Mouse (Mus musculus): ENCODE measurements around the gene Dlx1. TPM values are rescaled to one million over a fixed set of nuclear protein-coding genes. Genes with fewer than 3 reads are reported as not detected.

Dlx1 gene
- total RNA-seq (2014; rRNA removed) = 73.5 and 80.2 TPM in 2 replicates
- 105 and 139 TPM in 2 replicates for polyA plus RNA-seq (2015; fragmentation: Nextera tagmentation; extraction: Ambion mirVana)

DNA sequence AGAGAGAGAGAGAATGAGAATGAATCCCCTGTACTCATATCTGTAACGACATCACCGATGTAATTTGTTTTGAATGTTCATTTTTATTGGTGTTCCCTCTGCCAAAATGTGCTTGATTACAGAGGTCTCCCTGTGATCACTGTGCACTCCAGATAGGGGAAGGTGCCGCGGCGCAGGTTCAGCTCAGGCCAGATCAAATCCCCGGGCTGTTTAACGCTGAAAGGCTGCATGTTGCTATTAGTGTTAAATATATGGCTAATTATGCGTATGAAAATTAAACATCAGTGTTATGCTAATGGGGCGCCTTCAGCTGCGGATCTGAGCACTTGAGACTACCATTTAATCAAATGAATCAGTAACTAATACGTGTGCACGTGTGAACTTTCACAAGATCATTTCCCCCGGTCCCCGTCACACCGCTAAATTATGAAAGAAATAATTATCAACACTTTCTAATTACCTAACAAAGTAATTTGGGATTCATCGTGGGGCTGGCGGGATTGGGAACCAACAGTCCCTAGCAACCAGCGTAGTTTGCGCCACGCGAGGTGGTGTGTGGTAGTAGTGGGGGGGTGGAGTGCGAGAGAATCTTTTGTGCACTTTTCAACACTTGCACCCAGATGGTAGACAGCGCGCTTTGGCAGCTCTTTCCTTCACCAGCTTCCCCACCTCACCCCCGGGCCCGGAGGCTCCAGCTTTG lies at the start of gene Dlx1:
Dlx1 (plus strand) TSS at position 100 of the 700 bp plus-strand sequence.
- H3K4me2 ChIP-seq (ENCODE audit: low read depth) = peak within 1 kb of the TSS; percentile 63
- 0 out of 2 replicates have a peak, but pooled peaks have one; percentile 2 for TF ChIP-seq CTCF (IDR thresholded peaks at IDR 0.05; ENCODE audit: low read depth)
- no peaks in the 10 kb centered on the region for H3K9me3 ChIP-seq (ENCODE audit: low read length)
- H3K4me3 ChIP-seq (ENCODE audit: low read depth, low read length) = peak within 1 kb of the TSS; percentile 47
- peaks cover 3% of the 10 kb centered on the region; the same call in 1 of the 2 replicates for H3K4me1 ChIP-seq (ENCODE audit: insufficient read depth)
- DNase-seq (peak; percentile 77), ATAC-seq (peak; percentile 66)
- no peaks in the 10 kb centered on the region for H3K36me3 ChIP-seq (ENCODE audit: insufficient read depth)
- peak within 1 kb of the TSS; percentile 71 for H3K9ac ChIP-seq
- peaks cover 43% of the 10 kb centered on the region for H3K27me3 ChIP-seq (ENCODE audit: insufficient read depth, low read length)
- WGBS = under 1% methylated on average over 26 of the region's 26 CpGs
- peak within 1 kb of the TSS; percentile 92 for H3K27ac ChIP-seq (ENCODE audit: low read depth, low read length)

DNA sequence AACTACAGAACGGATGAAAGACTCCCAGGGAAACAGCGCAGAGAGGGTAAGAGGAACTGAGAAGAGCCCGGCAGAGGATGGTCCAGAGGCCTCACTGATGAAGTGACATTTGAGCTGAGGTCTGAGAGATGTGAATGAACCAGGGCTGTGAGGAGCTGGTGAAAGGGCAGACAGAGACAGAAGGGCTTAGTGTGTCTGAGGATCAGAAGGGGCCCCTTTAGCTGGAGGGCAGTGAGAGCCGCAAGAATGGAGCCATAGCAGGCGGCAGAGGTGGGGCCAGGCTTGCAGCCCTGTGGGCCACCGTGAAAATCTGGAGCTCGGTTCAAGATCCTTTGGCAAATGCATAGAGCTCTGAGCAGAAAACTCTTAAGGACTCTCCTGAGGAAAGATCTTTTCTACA lies 48.0 kb upstream of the Dlx1 start:
- Histone ChIP-seq H3K4me3 (ENCODE audit: low read depth, low read length) (no peak overlapping the region), H3K36me3 (ENCODE audit: insufficient read depth) (no peaks in the 10 kb centered on the region), H3K27me3 (ENCODE audit: insufficient read depth, low read length) (no peaks in the 10 kb centered on the region), H3K9me3 (ENCODE audit: low read length) (no peaks in the 10 kb centered on the region), H3K9ac (no peak overlapping the region), H3K27ac (ENCODE audit: low read depth, low read length) (no peak overlapping the region), H3K4me1 (ENCODE audit: insufficient read depth) (0 out of 2 replicates have a peak, but pooled peaks cover 3% of the 10 kb centered on the region), H3K4me2 (ENCODE audit: low read depth) (no peak overlapping the region)
- no peak for DNase-seq
- no peak for ATAC-seq
- WGBS = 12% methylated on average over 7 of the region's 7 CpGs
- no peak for TF ChIP-seq CTCF (IDR thresholded peaks at IDR 0.05; ENCODE audit: low read depth)

DNA sequence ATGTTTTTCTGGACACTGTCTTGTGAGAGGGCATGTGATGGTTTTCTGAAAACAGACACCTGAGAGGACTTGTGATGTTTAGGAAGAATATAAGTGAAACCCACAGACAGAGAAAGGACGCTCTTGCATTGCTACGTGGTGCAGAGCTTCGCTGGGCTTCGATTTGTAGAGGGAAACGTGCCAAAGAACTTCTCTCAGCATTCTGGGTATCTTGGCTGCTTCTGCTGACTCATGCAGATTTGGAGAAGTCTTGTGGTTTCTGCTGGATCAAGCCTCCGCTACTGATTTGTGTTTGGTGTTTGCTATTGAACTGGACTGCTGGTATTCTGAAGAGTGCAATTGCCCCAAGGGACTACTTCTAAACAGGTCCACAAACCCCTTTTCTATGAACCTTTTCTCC lies 46.1 kb upstream of the Dlx1 start:
- Histone ChIP-seq H3K36me3 (ENCODE audit: insufficient read depth) (no peaks in the 10 kb centered on the region), H3K27me3 (ENCODE audit: insufficient read depth, low read length) (no peaks in the 10 kb centered on the region), H3K4me3 (ENCODE audit: low read depth, low read length) (no peak overlapping the region), H3K27ac (ENCODE audit: low read depth, low read length) (no peak overlapping the region), H3K4me2 (ENCODE audit: low read depth) (no peak overlapping the region), H3K4me1 (ENCODE audit: insufficient read depth) (0 out of 2 replicates have a peak, but pooled peaks cover 3% of the 10 kb centered on the region), H3K9me3 (ENCODE audit: low read length) (no peaks in the 10 kb centered on the region), H3K9ac (no peak overlapping the region)
- no peak for TF ChIP-seq CTCF (IDR thresholded peaks at IDR 0.05; ENCODE audit: low read depth)
- DNase-seq (no peak), ATAC-seq (no peak)
- 58% methylated on average over 6 of the region's 6 CpGs for WGBS

DNA sequence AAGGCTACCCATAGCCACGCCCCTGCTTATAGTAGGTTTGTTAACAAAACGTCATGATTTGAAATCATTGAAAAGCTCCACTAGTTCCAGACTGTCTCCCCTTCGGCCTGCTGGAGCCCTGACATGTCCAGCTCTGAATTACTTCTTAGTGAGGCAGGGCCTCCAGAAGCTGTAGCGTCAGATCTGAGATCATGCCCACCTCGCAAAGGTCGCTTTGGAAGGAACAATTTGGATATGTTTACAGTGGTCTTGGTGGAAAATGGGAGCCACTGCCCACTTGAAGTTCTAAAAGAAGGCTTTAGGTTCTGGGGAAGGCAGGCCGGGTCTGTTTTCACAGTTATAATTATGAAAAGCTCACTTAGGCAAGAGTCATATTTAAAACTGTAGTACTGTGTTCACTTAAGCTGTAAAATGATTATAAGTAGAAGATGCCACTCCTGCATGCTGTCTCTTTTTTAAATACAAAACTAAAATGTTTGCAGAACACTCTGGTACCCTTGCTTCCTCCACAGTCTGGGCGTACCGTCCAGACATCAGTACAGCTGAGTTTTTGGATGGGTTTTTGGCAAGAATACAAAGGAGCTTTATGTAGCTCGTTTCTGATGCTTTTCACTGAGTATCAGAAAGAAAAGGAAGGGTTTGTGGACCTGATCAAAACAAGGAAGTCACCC lies 44.7 kb upstream of the Dlx1 start:
- Histone ChIP-seq H3K27ac (ENCODE audit: low read depth, low read length) (no peak overlapping the region), H3K9ac (no peak overlapping the region), H3K4me2 (ENCODE audit: low read depth) (no peak overlapping the region), H3K9me3 (ENCODE audit: low read length) (no peaks in the 10 kb centered on the region), H3K27me3 (ENCODE audit: insufficient read depth, low read length) (no peaks in the 10 kb centered on the region), H3K4me1 (ENCODE audit: insufficient read depth) (0 out of 2 replicates have a peak, but pooled peaks cover 3% of the 10 kb centered on the region), H3K4me3 (ENCODE audit: low read depth, low read length) (no peak overlapping the region), H3K36me3 (ENCODE audit: insufficient read depth) (no peaks in the 10 kb centered on the region)
- ATAC-seq (no peak), DNase-seq (no peak)
- WGBS = 51% methylated on average over 10 of the region's 10 CpGs
- TF ChIP-seq CTCF (IDR thresholded peaks at IDR 0.05; ENCODE audit: low read depth) = no peak

DNA sequence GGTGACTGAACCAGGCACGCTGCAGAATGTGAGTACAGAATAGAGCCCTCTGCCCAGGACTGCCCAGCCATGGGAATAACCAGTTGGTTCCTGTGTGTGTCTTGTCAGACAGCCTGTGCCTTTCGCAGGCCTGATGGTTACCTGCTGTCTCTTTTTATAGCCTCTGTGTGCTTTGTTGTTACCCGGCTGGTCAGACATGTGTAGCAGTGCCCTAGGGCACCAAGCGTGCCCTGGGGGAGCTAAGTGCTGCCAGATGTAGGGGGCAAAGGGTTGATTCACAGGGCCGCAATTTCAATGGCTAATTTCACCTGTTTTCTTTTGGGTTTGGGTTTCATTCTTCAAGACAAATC lies 44.2 kb upstream of the Dlx1 start:
- Histone ChIP-seq H3K4me2 (ENCODE audit: low read depth) (no peak overlapping the region), H3K27ac (ENCODE audit: low read depth, low read length) (no peak overlapping the region), H3K4me3 (ENCODE audit: low read depth, low read length) (no peak overlapping the region), H3K9me3 (ENCODE audit: low read length) (no peaks in the 10 kb centered on the region), H3K9ac (no peak overlapping the region), H3K4me1 (ENCODE audit: insufficient read depth) (0 out of 2 replicates have a peak, but pooled peaks cover 3% of the 10 kb centered on the region), H3K36me3 (ENCODE audit: insufficient read depth) (no peaks in the 10 kb centered on the region), H3K27me3 (ENCODE audit: insufficient read depth, low read length) (no peaks in the 10 kb centered on the region)
- WGBS = 15% methylated on average over 5 of the region's 5 CpGs
- no peak for DNase-seq
- no peak for TF ChIP-seq CTCF (IDR thresholded peaks at IDR 0.05; ENCODE audit: low read depth)
- ATAC-seq = peak; percentile 54; the same call in 1 of the 2 replicates

DNA sequence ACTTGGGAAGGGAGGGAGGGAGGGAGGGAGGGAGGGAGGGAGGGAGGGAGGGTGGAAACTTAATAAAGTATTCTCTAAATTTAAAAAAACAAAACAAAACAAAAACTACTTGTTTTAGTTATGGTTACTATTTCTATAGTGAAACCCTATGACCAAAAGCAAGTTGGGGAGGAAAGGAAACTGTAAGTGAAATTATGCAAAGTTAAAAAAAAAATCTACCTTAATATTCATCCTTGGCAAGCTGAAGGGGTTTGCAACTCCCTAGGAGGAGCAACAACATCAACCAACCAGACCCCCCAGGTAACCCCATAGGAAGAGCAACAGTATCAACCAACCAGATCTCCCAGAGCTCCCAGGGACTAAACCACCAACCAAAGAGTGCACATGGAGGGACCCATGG lies 36.6 kb upstream of the Dlx1 start:
- 0 out of 2 replicates have a peak, but pooled peaks cover 3% of the 10 kb centered on the region for H3K4me1 ChIP-seq (ENCODE audit: insufficient read depth)
- no peaks in the 10 kb centered on the region for H3K9me3 ChIP-seq (ENCODE audit: low read length)

DNA sequence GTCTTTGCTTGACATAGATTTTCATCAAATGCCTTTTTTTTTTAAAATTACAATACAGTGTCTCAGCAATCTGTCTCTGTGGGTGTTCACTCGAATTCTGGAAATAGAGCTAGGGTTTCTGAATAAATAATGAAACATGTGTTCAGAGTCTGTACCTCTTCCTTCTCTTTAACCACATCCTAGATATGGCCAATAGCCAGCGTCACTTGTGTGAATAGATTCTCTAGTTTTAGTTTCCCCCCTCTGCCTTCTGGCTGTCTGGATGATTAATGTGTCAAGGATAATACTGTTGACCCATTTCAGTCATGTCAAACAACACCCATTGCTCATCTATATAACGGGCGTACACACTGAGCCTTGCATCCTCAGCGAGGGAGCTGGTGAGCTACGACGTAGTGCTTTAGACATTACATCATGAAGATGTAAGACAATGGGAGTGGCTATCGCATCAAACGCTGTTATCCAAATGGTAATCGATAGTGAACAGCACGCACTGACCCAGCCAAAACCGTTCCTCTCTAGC lies 34.7 kb upstream of the Dlx1 start:
- Histone ChIP-seq H3K9me3 (ENCODE audit: low read length) (no peaks in the 10 kb centered on the region), H3K36me3 (ENCODE audit: insufficient read depth) (no peaks in the 10 kb centered on the region), H3K27ac (ENCODE audit: low read depth, low read length) (no peak overlapping the region), H3K9ac (no peak overlapping the region), H3K4me2 (ENCODE audit: low read depth) (no peak overlapping the region), H3K4me3 (ENCODE audit: low read depth, low read length) (no peak overlapping the region), H3K27me3 (ENCODE audit: insufficient read depth, low read length) (no peaks in the 10 kb centered on the region), H3K4me1 (ENCODE audit: insufficient read depth) (0 out of 2 replicates have a peak, but pooled peaks cover 3% of the 10 kb centered on the region)
- ATAC-seq (no peak), DNase-seq (no peak)
- TF ChIP-seq CTCF (IDR thresholded peaks at IDR 0.05; ENCODE audit: low read depth) = no peak
- WGBS = 65% methylated on average over 12 of the region's 12 CpGs

More for the DNA sequence above, 36.6 kb upstream of the Dlx1 start:
- ATAC-seq (no peak), DNase-seq (no peak)
- H3K4me3 ChIP-seq (ENCODE audit: low read depth, low read length) = no peak overlapping the region
- H3K9ac ChIP-seq = no peak overlapping the region
- H3K27ac ChIP-seq (ENCODE audit: low read depth, low read length) = no peak overlapping the region
- TF ChIP-seq CTCF (IDR thresholded peaks at IDR 0.05; ENCODE audit: low read depth) = no peak
- H3K4me2 ChIP-seq (ENCODE audit: low read depth) = no peak overlapping the region
- no peaks in the 10 kb centered on the region for H3K27me3 ChIP-seq (ENCODE audit: insufficient read depth, low read length)
- no peaks in the 10 kb centered on the region for H3K36me3 ChIP-seq (ENCODE audit: insufficient read depth)

Data from forebrain, postnatal 0 days (tissue).